Mouse (Mus musculus) gastrocnemius, adult 2 months (tissue): ENCODE measurements around the gene Hist1h1c. TPM values are rescaled to one million over a fixed set of nuclear protein-coding genes. Genes with fewer than 3 reads are reported as not detected.

ENCODE experiments used
- DNase-seq: peaks from one replicate; pipeline ENCODE4 v3.0.0; 2022
- H3K27ac ChIP-seq: fragments of 200-600 bp; 2 replicates; pipeline ENCODE4 v1.8.1; 2022; ENCODE audit warnings: mild to moderate bottlenecking
- H3K4me3 ChIP-seq: fragments of 200-600 bp; 2 replicates; pipeline ENCODE4 v1.8.1; 2022; ENCODE audit warnings: mild to moderate bottlenecking, moderate library complexity
- CTCF ChIP-seq: fragments of 200-600 bp; IDR thresholded peaks from 2 replicates; pipeline ENCODE4 v1.8.1; 2022; ENCODE audit warnings: antibody characterized with exemption, mild to moderate bottlenecking, moderate library complexity
- intact Hi-C: fragments of 180-260 bp; cut with DNase I; formaldehyde crosslinking; loops from one replicate; pipeline ENCODE4 v1.15.1; 2025
- total RNA-seq, 2 experiments: library from RNA; stranded (reverse); gene quantifications; 2 replicates each; pipeline ENCODE4 v1.2.3; 2021

Hist1h1c gene
- total RNA-seq, 2 experiments from 2014 or later, result 135 to 164 TPM

DNA sequence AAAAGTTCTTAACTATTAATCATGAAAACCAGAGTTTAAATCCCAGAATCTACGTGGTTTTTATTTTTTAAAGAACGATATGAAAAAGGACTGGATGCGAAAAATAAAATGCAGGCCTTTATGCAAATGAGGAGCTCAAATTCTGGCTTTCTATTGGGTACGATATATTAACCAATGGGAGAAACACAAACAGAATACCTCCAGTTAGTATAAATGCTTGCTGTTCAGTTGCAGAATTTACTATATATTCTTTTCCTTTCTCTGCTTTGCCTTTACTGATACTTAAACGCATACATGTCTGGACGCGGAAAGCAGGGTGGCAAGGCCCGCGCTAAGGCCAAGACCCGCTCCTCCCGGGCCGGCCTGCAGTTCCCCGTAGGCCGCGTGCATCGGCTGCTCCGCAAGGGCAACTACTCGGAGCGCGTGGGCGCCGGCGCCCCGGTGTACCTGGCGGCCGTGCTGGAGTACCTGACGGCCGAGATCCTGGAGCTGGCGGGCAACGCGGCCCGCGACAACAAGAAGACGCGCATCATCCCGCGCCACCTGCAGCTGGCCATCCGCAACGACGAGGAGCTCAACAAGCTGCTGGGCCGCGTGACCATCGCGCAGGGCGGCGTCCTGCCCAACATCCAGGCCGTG, 12.3 kb downstream of the Hist1h1c start, which contains the start of gene Hist1h2ab:
Hist1h2ab (plus strand) TSS at position 288 of the 639 bp plus-strand sequence.
- peak within 1 kb of the TSS; percentile 75 for H3K27ac ChIP-seq
- DNase-seq, result peak; percentile 32
- intact Hi-C loops, result loop anchor here (10.0 kb wide), 1 partner anchor 386 kb away; the partner anchor contains the start of gene Zfp322a
- peak; percentile 4; the same call in 1 of the 2 replicates for TF ChIP-seq CTCF
- peak within 1 kb of the TSS; percentile 70 for H3K4me3 ChIP-seq

DNA sequence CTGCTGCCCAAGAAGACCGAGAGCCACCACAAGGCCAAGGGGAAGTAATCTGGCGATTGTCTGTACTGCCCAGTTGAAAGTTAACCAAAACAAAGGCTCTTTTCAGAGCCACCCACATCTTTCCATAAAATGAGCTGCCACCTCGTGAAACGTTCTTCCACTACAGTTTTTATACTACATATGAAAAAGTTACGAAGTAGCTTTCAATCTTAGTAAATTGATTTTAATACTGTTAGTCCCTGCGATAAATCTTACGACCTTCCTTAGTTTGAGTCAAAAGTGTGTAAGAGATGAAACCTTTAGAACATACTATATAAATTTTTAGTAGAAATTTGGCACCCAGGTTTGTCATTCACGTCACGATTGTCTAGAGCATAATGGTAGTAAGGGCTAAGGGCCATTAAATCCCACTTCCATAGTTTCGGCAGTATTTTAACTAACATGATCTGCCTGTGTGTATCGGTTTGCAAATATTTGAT, 12.9 kb downstream of the Hist1h1c start:
- H3K4me3 ChIP-seq, result peak overlapping the region; percentile 70
- H3K27ac ChIP-seq, result peak overlapping the region; percentile 46
- no peak for DNase-seq
- TF ChIP-seq CTCF, result no peak
- intact Hi-C loops, result loop anchor here (10.0 kb wide), 1 partner anchor 387 kb away; the partner anchor contains the start of gene Zfp322a

DNA sequence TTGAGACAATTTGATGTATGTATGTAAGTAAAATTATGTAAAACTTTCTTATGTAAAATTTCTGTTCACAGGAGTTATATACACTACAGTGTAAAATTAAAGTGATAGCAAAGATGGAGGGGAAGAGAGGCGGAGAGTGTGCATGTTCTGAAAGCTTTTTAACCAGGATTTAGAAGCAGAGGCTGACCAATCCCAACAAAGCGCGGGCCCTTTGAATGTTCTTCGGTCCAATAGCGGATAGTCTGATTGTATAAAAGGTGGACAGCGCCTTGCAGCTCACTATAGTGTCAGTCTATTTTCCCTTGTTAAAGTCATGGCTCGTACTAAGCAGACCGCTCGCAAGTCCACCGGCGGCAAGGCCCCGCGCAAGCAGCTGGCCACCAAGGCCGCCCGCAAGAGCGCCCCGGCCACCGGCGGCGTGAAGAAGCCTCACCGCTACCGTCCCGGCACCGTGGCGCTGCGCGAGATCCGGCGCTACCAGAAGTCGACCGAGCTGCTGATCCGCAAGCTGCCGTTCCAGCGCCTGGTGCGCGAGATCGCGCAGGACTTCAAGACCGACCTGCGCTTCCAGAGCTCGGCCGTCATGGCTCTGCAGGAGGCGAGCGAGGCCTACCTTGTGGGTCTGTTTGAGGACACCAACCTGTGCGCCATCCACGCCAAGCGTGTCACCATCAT, 13.6 kb downstream of the Hist1h1c start, which contains the start of gene Hist1h3b:
Hist1h3b (plus strand) TSS at position 201 of the 675 bp plus-strand sequence.
- peak within 1 kb of the TSS; percentile 70 for H3K4me3 ChIP-seq
- intact Hi-C loops, result loop anchor here (10.0 kb wide), 1 partner anchor 387 kb away; the partner anchor contains the start of gene Zfp322a
- DNase-seq, result peak; percentile 82
- peak within 1 kb of the TSS; percentile 75 for H3K27ac ChIP-seq

DNA sequence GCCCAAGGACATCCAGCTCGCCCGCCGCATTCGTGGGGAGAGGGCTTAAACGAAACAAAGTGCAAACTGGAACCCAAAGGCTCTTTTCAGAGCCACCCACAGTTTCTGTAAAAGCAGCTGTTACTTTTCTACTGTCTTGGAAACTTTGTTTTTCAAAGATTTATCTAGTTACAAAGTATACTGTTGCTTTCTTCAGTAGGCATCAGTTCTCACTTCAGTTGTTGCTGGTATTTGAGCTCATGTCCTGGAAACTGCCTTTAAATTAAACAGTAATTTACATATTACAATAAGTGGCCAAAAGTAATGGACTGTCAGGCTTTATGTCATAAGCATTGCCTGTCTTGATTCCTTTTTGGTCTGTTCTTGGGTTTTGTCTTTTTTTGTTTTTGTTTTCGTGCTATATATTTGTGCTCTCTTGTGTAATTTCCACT, 14.1 kb downstream of the Hist1h1c start:
- Histone ChIP-seq H3K4me3 (peak overlapping the region; percentile 26), H3K27ac (no peak overlapping the region)
- no peak for TF ChIP-seq CTCF
- intact Hi-C loops, result loop anchor here (10.0 kb wide), 1 partner anchor 388 kb away; the partner anchor contains the start of gene Zfp322a
- no peak for DNase-seq

DNA sequence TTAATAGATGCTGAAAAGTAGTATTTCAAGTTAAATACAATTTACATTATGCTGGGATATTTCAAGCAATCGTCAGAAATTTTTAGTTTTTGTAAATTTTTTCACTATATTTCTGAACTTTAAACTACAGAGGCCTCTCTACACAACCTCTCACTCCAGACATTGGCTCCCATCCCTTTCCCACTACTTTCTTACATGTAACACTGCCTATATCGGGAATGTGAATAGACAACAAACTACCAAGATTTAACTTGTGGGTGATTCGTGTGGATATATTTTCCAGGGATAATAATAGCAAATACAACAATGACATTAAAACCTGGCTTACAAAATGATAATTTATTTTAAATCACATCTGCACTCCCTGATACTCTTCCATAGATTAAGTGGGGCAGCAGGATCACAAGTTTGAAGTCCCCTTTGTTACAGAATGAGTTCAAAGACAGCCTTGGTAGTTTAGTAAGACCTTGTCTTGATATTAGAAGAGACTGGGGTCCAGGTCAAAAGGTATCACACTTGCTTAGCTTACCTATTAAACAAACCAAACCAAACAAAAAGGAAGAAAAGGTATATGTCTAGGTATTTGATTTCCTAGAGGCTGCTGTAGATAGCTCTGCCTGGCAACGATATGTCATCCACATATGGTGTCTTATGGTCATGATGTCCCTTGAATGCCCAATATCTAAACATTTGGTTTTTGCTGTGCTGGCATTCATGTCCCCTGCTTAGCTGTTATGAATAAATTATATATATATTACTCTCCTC, 14.9 kb downstream of the Hist1h1c start:
- no peak for DNase-seq
- intact Hi-C loops, result loop anchor here (10.0 kb wide), 1 partner anchor 389 kb away; the partner anchor contains the start of gene Zfp322a
- no peak overlapping the region for H3K4me3 ChIP-seq
- TF ChIP-seq CTCF, result no peak
- H3K27ac ChIP-seq, result no peak overlapping the region

DNA sequence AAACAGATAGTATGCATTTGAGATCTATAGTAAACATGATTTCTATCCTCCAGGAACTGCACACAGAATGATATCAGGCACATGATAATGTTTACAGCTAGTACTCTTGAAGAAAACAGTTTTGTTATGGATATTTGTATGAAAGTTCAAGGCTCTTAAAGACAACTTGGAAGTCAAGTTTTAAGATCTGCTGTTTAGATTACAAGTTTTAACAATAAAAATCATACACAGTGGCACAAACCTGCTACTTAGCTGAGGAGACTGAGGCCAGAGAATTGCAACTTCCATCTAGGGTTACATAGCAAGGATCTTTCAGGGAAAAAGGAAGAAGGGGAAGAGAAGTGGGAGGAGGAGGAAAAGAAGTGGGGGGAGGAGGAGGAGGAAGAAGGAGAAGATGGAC, 16.4 kb downstream of the Hist1h1c start:
- no peak overlapping the region for H3K27ac ChIP-seq
- intact Hi-C loops, result loop anchor here (10.0 kb wide), 1 partner anchor 390 kb away; the partner anchor contains the start of gene Zfp322a
- H3K4me3 ChIP-seq, result no peak overlapping the region
- TF ChIP-seq CTCF, result no peak
- no peak for DNase-seq

DNA sequence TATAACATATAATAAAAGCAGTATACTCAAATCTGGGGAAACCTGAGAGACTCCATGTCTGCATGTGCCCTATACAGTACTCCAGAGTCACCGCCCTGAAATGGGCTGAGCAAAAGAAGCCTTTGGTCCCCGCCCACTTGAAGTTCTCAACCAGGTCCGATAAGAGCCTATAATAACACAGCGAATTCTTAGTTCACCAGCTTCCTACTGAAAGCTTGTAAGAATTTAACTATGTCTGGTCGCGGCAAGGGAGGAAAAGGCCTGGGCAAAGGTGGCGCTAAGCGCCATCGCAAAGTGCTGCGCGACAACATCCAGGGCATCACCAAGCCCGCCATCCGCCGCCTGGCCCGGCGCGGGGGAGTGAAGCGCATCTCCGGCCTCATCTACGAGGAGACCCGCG, 18.2 kb downstream of the Hist1h1c start, which contains the start of gene Hist1h4b:
Hist1h4b (plus strand) TSS at position 224 of the 400 bp plus-strand sequence.
- TF ChIP-seq CTCF, result no peak
- Histone ChIP-seq H3K4me3 (peak within 1 kb of the TSS; percentile 63), H3K27ac (peak within 1 kb of the TSS; percentile 48; the same call in 1 of the 2 replicates)
- peak; percentile 68 for DNase-seq
- intact Hi-C loops, result loop anchor here (10.0 kb wide), 1 partner anchor 392 kb away; the partner anchor contains the start of gene Zfp322a

DNA sequence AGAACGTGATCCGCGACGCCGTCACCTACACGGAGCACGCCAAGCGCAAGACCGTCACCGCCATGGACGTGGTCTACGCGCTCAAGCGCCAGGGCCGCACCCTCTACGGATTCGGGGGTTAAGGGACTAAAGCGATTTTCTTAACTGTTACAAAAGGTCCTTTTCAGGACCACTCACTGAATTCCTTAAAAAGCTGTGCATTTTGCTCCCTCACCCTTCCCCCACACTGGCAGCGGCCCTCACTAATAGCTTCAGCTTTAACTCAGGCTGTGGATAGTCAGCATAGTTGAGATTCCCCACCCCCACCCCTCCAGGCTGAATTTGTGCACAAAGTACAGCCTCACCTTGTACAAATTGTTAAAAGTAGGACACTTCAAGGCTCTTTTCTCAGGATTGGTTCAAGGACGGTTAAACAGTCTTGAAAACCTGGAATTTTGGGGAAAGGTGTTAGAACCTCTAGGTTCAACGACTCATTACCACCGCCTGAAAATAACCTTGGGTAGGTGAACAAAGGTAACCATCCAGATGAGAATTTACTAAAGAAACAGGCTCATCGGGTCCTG, 18.7 kb downstream of the Hist1h1c start:
- no peak for TF ChIP-seq CTCF
- intact Hi-C loops, result loop anchor here (10.0 kb wide), 1 partner anchor 392 kb away; the partner anchor contains the start of gene Zfp322a
- Histone ChIP-seq H3K4me3 (peak overlapping the region; percentile 63), H3K27ac (no peak overlapping the region)
- DNase-seq, result no peak

DNA sequence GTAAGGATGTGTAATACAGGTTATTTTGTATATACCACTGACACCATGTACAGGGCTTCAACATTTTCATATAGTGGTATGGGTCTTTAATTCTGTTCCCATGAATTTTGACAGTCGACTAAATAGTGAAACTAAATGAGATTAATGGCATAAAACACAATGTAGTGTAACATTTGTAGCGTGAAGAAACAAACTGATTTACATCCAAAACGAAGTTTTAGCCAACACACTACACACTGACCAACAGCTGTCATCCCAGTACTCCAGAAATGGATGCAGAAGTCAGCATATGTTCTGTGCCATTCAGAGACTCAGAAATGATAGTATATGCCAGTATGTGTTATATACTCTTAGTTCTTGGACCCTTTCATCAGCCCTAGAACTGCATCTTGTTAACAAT, 19.3 kb downstream of the Hist1h1c start:
- no peak for TF ChIP-seq CTCF
- no peak overlapping the region for H3K27ac ChIP-seq
- no peak overlapping the region for H3K4me3 ChIP-seq
- intact Hi-C loops, result loop anchor here (10.0 kb wide), 1 partner anchor 393 kb away; the partner anchor contains the start of gene Zfp322a
- DNase-seq, result no peak

DNA sequence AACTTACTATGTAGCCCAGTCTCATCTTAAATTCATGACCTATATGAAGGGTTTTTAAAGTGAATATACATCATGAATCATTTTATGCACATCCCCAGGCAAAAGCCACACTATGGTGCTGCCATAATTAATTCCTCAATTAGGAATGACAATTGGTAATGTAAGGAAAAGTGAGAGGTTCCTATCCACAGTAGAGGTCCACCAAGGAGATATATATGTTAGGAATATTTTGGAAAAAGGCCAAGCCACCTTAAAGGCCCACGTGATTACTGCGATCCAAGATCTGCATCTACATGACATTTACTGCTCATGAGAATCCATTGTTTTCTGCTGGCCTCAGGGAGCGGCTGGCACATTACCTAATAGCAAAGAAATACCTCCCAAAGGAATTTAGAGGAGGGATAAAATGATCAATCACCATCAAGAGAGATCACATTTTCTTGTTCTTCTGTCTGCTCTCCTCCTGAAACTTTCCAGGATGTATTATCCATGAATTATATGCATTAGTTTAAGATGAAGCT, 20.7 kb downstream of the Hist1h1c start:
- intact Hi-C loops, result loop anchor here (10.0 kb wide), 1 partner anchor 395 kb away; the partner anchor contains the start of gene Zfp322a
- DNase-seq, result no peak

DNA sequence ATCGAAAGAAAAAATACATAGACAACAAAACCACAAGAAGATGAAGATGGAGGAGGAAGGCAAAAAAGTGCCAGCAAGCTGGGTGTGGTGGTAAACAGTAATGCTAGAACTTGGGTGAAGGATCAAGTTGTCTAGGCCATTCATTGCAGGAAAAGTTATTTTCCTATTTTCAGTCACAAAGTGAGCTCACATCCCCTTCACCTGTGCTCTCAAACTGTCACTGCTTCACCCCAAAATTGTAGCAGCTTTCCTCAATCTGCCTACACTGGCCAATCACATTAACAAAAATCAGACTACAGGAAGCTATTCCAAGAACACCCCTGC, 21.3 kb downstream of the Hist1h1c start:
- no peak for DNase-seq
- no peak overlapping the region for H3K27ac ChIP-seq
- intact Hi-C loops, result loop anchor here (5.0 to 10.0 kb wide), 3 partner anchors 138 to 395 kb away; partner anchors contain the start of genes Hist1h1e, Hist1h2be, Hist1h4d and Zfp322a
- TF ChIP-seq CTCF, result no peak
- H3K4me3 ChIP-seq, result no peak overlapping the region

More for the DNA sequence above, 20.7 kb downstream of the Hist1h1c start:
- Histone ChIP-seq H3K27ac (no peak overlapping the region), H3K4me3 (no peak overlapping the region)
- TF ChIP-seq CTCF, result no peak
